Mouse (Mus musculus): ENCODE data around the gene Vav2. TPM values are rescaled to one million over a fixed set of nuclear protein-coding genes. Genes with fewer than 3 reads are reported as not detected.

Gene Vav2
- total and polyA plus RNA-seq, 2 experiments from 2014 or later: 7.1 to 39.6 TPM

DNA sequence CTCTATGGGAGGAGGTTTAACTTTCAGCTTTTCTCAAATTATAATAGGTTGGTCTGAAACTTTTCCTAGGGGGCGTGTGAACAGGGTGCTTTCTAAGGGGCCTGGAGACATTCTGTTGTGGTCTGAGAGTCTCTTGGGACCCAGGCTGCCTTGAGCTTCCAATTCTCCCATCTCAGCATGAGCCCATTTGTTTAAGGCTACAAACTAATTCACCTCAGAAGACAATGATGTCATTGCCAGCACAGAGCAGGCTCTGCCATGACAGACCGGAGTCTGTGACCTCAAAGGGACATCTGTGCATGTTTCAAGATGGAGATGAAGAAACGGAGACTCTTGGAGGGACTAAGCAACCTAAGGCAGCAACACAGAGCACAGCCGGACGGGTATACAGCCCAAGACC is 112.6 kb downstream of the Vav2 start:
- Histone ChIP-seq H3K4me2 (ENCODE audit: low read depth) (no peak overlapping the region), H3K4me3 (ENCODE audit: low read depth, low read length) (no peak overlapping the region), H3K27me3 (ENCODE audit: insufficient read depth, low read length) (no peaks in the 10 kb centered on the region), H3K36me3 (ENCODE audit: insufficient read depth) (no peaks in the 10 kb centered on the region), H3K9ac (no peak overlapping the region), H3K27ac (ENCODE audit: low read depth, low read length) (no peak overlapping the region), H3K9me3 (ENCODE audit: low read length) (no peaks in the 10 kb centered on the region), H3K4me1 (ENCODE audit: insufficient read depth) (peaks cover 8% of the 10 kb centered on the region; the same call in 1 of the 2 replicates)
- 88% methylated on average over 5 of the region's 5 CpGs for WGBS
- DNase-seq: no peak
- TF ChIP-seq CTCF (IDR thresholded peaks at IDR 0.05; ENCODE audit: low read depth): no peak
- no peak for ATAC-seq

DNA sequence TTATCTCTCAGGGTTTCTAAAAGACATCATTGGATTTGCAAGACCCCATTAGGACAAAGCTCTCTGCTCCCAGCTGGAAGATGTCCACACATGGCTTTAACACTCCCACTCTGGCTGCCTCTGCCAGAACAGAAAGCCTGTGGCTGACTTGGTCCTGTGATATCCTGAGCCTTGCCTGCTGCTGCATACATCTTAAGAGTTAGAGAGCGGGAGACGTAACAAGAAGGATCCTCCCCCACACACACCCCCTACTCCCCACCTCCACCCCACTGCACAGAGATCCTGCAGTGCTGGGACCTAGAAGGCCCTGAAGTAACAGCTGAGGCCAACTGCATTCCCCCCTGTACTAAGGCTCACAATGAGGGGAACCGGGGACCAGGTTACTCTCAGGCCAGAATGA is 114.3 kb downstream of the Vav2 start:
- 75% methylated on average over 3 of the region's 3 CpGs for WGBS
- TF ChIP-seq CTCF (IDR thresholded peaks at IDR 0.05; ENCODE audit: low read depth): no peak
- H3K4me1 ChIP-seq (ENCODE audit: insufficient read depth): peaks cover 8% of the 10 kb centered on the region; the same call in 1 of the 2 replicates
- no peak overlapping the region for H3K27ac ChIP-seq (ENCODE audit: low read depth, low read length)
- H3K4me3 ChIP-seq (ENCODE audit: low read depth, low read length): no peak overlapping the region
- H3K9me3 ChIP-seq (ENCODE audit: low read length): no peaks in the 10 kb centered on the region
- DNase-seq (no peak), ATAC-seq (no peak)
- no peak overlapping the region for H3K4me2 ChIP-seq (ENCODE audit: low read depth)
- H3K27me3 ChIP-seq (ENCODE audit: insufficient read depth, low read length): no peaks in the 10 kb centered on the region
- no peaks in the 10 kb centered on the region for H3K36me3 ChIP-seq (ENCODE audit: insufficient read depth)
- H3K9ac ChIP-seq: no peak overlapping the region

DNA sequence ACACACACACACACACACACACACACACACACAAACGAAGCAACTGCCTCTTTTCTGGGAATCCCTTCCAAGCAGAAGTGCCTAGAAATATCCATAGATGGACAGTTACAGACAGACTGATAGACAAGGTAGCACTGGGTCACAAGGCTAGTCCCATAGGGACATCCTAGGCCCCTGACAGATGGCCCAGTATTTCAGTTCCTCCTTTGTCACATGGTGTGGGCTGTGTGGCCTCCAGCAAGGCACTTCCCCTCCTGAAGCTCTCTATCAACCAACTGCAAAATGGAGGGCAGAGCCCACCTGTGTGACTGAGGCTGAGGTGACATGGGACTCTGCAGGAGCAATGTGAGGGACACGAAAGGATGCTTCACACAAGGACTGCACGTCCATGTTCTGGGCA is 115.2 kb downstream of the Vav2 start:
- no peaks in the 10 kb centered on the region for H3K27me3 ChIP-seq (ENCODE audit: insufficient read depth, low read length)
- H3K36me3 ChIP-seq (ENCODE audit: insufficient read depth): no peaks in the 10 kb centered on the region
- DNase-seq (no peak), ATAC-seq (no peak)
- 93% methylated on average over 3 of the region's 3 CpGs for WGBS
- H3K4me1 ChIP-seq (ENCODE audit: insufficient read depth): peaks cover 8% of the 10 kb centered on the region; the same call in 1 of the 2 replicates
- H3K27ac ChIP-seq (ENCODE audit: low read depth, low read length): no peak overlapping the region
- no peak overlapping the region for H3K9ac ChIP-seq
- no peaks in the 10 kb centered on the region for H3K9me3 ChIP-seq (ENCODE audit: low read length)
- no peak overlapping the region for H3K4me3 ChIP-seq (ENCODE audit: low read depth, low read length)
- no peak for TF ChIP-seq CTCF (IDR thresholded peaks at IDR 0.05; ENCODE audit: low read depth)
- H3K4me2 ChIP-seq (ENCODE audit: low read depth): no peak overlapping the region

- H3K4me2 ChIP-seq (ENCODE audit: low read depth): no peak overlapping the region
- no peak overlapping the region for H3K27ac ChIP-seq (ENCODE audit: low read depth, low read length)
- ATAC-seq: peak; percentile 54; the same call in 1 of the 2 replicates
Measured at GRCm38 (mm10) chr2:27310908-27311307, 115.9 kb downstream of the Vav2 start.

GRCm38 (mm10) chr2:27310221-27310620 is 116.6 kb downstream of the Vav2 start:
- H3K9me3 ChIP-seq (ENCODE audit: low read length): no peaks in the 10 kb centered on the region
- H3K27ac ChIP-seq (ENCODE audit: low read depth, low read length): no peak overlapping the region
- no peak overlapping the region for H3K4me3 ChIP-seq (ENCODE audit: low read depth, low read length)
- peaks cover 8% of the 10 kb centered on the region; the same call in 1 of the 2 replicates for H3K4me1 ChIP-seq (ENCODE audit: insufficient read depth)
- ATAC-seq (no peak), DNase-seq (no peak)
- 57% methylated on average over 5 of the region's 5 CpGs for WGBS
- H3K9ac ChIP-seq: no peak overlapping the region
- H3K4me2 ChIP-seq (ENCODE audit: low read depth): no peak overlapping the region
- no peaks in the 10 kb centered on the region for H3K27me3 ChIP-seq (ENCODE audit: insufficient read depth, low read length)
- no peak for TF ChIP-seq CTCF (IDR thresholded peaks at IDR 0.05; ENCODE audit: low read depth)
- H3K36me3 ChIP-seq (ENCODE audit: insufficient read depth): no peaks in the 10 kb centered on the region

More at GRCm38 (mm10) chr2:27310908-27311307, 115.9 kb downstream of the Vav2 start:
- Histone ChIP-seq H3K4me3 (ENCODE audit: low read depth, low read length) (no peak overlapping the region), H3K9me3 (ENCODE audit: low read length) (no peaks in the 10 kb centered on the region), H3K36me3 (ENCODE audit: insufficient read depth) (no peaks in the 10 kb centered on the region), H3K9ac (no peak overlapping the region), H3K4me1 (ENCODE audit: insufficient read depth) (peaks cover 8% of the 10 kb centered on the region; the same call in 1 of the 2 replicates), H3K27me3 (ENCODE audit: insufficient read depth, low read length) (no peaks in the 10 kb centered on the region)
- 76% methylated on average over 5 of the region's 5 CpGs for WGBS
- no peak for DNase-seq
- TF ChIP-seq CTCF (IDR thresholded peaks at IDR 0.05; ENCODE audit: low read depth): no peak

DNA sequence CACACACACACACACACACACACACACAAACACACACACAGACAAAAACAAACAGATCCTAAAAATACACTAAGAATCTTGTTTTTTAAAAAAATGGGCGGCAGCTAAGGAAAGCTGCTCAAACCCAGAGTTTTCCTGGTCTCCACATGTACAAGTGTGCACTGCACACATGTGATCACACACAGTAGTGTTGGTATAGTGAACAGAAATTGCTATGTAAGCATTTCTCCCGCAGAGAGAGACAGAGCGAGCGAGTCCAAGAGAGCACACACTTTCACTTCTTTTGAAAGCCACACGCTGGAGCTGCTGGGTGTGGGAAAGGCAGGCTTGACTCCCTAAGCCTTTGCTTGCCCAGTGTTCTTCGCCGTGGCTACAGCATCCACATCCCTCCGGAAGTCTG is 120.2 kb downstream of the Vav2 start:
- Histone ChIP-seq H3K27me3 (ENCODE audit: insufficient read depth, low read length) (no peaks in the 10 kb centered on the region), H3K9ac (no peak overlapping the region), H3K36me3 (ENCODE audit: insufficient read depth) (no peaks in the 10 kb centered on the region), H3K4me3 (ENCODE audit: low read depth, low read length) (no peak overlapping the region), H3K9me3 (ENCODE audit: low read length) (no peaks in the 10 kb centered on the region), H3K4me1 (ENCODE audit: insufficient read depth) (0 out of 2 replicates have a peak, but pooled peaks cover 2% of the 10 kb centered on the region), H3K4me2 (ENCODE audit: low read depth) (no peak overlapping the region), H3K27ac (ENCODE audit: low read depth, low read length) (no peak overlapping the region)
- WGBS: 81% methylated on average over 8 of the region's 8 CpGs
- ATAC-seq (no peak), DNase-seq (no peak)
- no peak for TF ChIP-seq CTCF (IDR thresholded peaks at IDR 0.05; ENCODE audit: low read depth)

DNA sequence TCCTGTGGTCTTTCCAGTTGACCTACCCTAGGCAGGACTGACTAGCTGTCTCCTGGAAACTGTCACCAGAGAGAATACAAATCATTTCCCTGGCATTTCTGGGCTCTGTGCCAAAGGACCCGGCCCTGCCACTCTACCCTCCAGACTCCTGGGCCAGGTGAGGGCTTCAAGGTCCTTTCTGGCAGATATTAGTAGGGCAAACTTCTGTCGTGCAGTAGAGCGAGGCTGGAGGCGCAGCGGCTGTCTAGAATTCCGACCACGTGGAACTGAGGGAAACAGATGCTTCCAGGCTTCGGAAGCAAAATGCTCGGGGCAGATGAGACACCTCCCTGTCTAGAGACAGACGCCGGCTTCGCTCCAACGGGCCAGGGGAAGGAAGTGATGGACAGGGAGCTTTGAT is 122.1 kb downstream of the Vav2 start:
- 0 out of 2 replicates have a peak, but pooled peaks cover 6% of the 10 kb centered on the region for H3K4me1 ChIP-seq (ENCODE audit: insufficient read depth)
- H3K36me3 ChIP-seq (ENCODE audit: insufficient read depth): no peaks in the 10 kb centered on the region
- no peak overlapping the region for H3K4me3 ChIP-seq (ENCODE audit: low read depth, low read length)
- no peak overlapping the region for H3K27ac ChIP-seq (ENCODE audit: low read depth, low read length)
- no peak for ATAC-seq
- WGBS: 60% methylated on average over 13 of the region's 13 CpGs
- DNase-seq: peak; percentile 22
- no peak overlapping the region for H3K4me2 ChIP-seq (ENCODE audit: low read depth)
- H3K27me3 ChIP-seq (ENCODE audit: insufficient read depth, low read length): no peaks in the 10 kb centered on the region
- H3K9me3 ChIP-seq (ENCODE audit: low read length): no peaks in the 10 kb centered on the region
- no peak overlapping the region for H3K9ac ChIP-seq
- no peak for TF ChIP-seq CTCF (IDR thresholded peaks at IDR 0.05; ENCODE audit: low read depth)

All from forebrain, postnatal 0 days (tissue).